Mouse (Mus musculus) kidney, adult 9 months (tissue): Measurements from ENCODE around the gene Olfr558.
A peak's percentile ranks its signal among the peaks of the same experiment; 100 is the strongest.

Experiments used
- DNase-seq: peaks from one replicate; pipeline ENCODE4 v3.0.0; 2022

The Olfr558 gene

DNA sequence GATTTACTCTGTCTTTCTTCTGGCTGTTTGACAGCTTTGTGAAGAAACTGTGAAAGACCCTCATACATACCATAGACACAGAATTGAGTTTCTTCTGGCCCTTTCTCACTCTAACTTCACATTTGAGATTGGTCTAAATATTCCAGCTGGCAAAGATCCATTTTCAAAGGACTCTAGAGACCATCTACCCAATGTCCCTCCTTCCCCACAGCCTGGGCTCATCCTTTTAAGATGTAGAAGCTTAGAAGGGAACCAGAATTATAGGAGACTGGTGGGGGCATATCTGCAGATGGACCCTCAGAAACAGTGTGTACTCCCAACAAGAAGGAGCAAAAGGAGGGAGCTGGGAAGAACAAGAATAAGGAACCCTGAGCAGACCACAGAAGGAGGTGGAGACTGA, at the start of gene Olfr558:
TSS of gene Olfr558 (plus strand) at position 301 of the 400 bp plus-strand sequence.
- DNase-seq, result no peak

- DNase-seq, result no peak
Measured at GRCm38 (mm10) chr7:102658523-102658922, 43.5 kb upstream of the Olfr558 start, which contains the start of gene Olfr555. Gene Olfr555, plus strand, starts transcription at chr7:102658823.

GRCm38 (mm10) chr7:102664599-102664998, 37.4 kb upstream of the Olfr558 start, which contains the start of gene Olfr556:
Gene Olfr556, plus strand, starts transcription at chr7:102664899.
- DNase-seq, result no peak

DNA sequence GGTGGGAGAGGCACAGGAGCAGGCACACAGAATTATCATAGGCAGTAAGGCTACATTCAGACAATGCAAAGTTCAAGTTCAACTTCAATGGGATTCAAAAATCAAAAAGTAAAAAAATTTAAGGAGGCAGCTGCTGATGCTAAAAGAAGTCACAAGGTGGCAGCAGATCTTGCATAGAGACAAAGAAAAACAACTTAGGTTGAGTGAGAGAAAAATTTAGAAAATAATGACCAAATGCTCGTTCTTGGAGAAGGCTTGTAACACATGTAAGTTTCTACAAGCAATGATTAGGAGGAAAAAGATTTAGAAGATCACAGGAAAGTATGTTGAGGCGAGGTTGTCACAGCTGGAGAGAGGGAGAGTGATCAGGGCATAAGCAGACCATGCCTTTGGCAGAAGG, 36.6 kb upstream of the Olfr558 start:
- peak; percentile 3 for DNase-seq

DNA sequence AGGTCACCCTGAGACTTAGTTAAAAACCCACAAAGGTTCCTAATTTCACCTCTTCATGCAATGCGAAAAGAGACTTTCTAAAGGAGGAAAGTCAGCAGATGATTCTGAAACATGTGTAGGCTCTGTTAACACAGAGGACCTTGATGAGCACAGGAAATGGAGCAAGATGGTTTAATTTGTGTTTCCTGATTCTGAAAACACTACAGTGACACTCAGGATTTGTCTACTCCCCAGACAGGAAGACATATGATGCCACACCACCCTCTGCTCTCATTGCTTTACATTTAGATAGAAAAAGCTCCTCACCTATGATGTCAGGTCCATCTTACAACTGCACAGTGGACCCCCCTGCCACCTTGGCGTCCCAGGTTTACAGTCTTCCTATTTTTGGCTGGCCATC, 25.8 kb upstream of the Olfr558 start:
- no peak for DNase-seq

GRCm38 (mm10) chr7:102681916-102682315, 20.1 kb upstream of the Olfr558 start:
- DNase-seq, result no peak

GRCm38 (mm10) chr7:102686944-102687501, 15.0 kb upstream of the Olfr558 start, which contains the start of gene Trim68:
Gene Trim68, minus strand, starts transcription at chr7:102687327.
- DNase-seq, result peak; percentile 85

- DNase-seq, result peak; percentile 36
Measured at GRCm38 (mm10) chr7:102695358-102696125, 6.5 kb upstream of the Olfr558 start, which contains the start of gene Olfr557. Gene Olfr557, plus strand, starts transcription at chr7:102695910.

GRCm38 (mm10) chr7:102698461-102698860, 3.6 kb upstream of the Olfr558 start:
- no peak for DNase-seq

- no peak for DNase-seq
Measured at GRCm38 (mm10) chr7:102718970-102719369, 17.0 kb downstream of the Olfr558 start, which contains the start of gene Olfr33. Gene Olfr33, minus strand, starts transcription at chr7:102719070.

DNA sequence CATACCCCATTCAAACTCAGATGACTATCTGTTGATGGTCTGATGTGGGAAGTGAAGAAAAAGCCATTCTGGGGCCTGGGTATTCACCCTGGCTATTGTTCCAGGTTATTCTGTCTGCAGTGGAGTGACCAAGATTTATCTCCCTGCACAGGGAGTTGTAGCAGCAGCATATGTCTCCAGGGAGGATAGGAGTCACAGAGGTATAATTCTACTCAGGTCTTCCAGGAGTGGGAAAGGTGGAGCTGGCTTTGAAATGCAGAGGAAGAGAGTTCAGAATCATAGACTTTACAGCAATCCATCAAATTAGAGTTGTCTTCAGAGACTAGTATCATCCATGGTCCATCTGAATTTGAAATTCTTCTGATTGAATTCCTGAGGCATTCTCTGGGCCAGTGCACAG, 25.4 kb downstream of the Olfr558 start, which contains the start of gene Olfr559:
TSS of gene Olfr559 (minus strand) at position 101 of the 400 bp plus-strand sequence.
- no peak for DNase-seq

- DNase-seq, result no peak
Measured at GRCm38 (mm10) chr7:102733793-102734192, 31.8 kb downstream of the Olfr558 start.

- no peak for DNase-seq
Measured at GRCm38 (mm10) chr7:102737705-102738104, 35.7 kb downstream of the Olfr558 start.

GRCm38 (mm10) chr7:102752086-102752485, 50.1 kb downstream of the Olfr558 start:
- DNase-seq, result peak; percentile 3

DNA sequence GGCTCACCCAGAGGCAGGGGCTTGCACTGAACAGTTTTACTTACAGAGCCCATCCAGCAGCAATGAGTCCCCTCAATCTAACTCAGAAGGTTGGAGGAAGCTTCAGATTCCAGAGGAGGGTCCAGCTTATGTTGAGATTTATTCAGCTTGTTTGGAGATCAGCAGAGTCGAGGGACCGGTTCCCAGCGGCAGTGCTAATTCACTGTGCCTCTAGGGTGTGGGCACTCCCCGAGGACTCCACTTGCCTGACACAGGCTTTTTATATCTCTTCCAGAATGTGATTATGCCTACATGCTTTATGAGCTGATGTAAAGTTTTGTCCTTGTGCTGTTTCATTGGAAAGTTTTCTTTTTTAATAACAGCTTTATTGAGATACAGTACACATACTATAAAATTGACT, 57.3 kb downstream of the Olfr558 start, which contains the start of the genes Olfr560 and Olfr78:
TSS of gene Olfr560 (minus strand) at position 101 of the 400 bp plus-strand sequence.
TSS of gene Olfr78 (minus strand) at position 206 of the 400 bp plus-strand sequence.
- DNase-seq, result no peak
